Mouse (Mus musculus): Measurements from ENCODE around the gene Olfr715. TPM values are rescaled to one million over a fixed set of nuclear protein-coding genes. Genes with fewer than 3 reads are reported as not detected.
"Not testable (repeated sequence)": the region's sequence is repeated elsewhere in the genome, so short reads cannot be mapped to it uniquely, and the experiment has no call there.

Gene Olfr715
- not detected in 2 replicates for polyA plus RNA-seq (2014; fragmentation: Nextera tagmentation; extraction: Ambion mirVana)

- ATAC-seq (ENCODE audit: low read depth); H3K9me3 ChIP-seq (ENCODE audit: control insufficient read depth, low read length); H3K4me3 ChIP-seq (ENCODE audit: low read depth, low read length); H3K36me3 ChIP-seq (ENCODE audit: control insufficient read depth, insufficient read depth, low read length); H3K4me2 ChIP-seq (ENCODE audit: low read depth, low read length); H3K27ac ChIP-seq (ENCODE audit: low read depth, low read length); H3K9ac ChIP-seq (replicated peaks; ENCODE audit: low read depth, low read length); H3K4me1 ChIP-seq (ENCODE audit: control insufficient read depth, insufficient read depth, low read length); H3K27me3 ChIP-seq (ENCODE audit: control insufficient read depth, insufficient read depth, low read length): not testable (repeated sequence)
- WGBS: 76% methylated on average over 1 of the region's 3 CpGs
These were observed at the start of gene Olfr715 for GRCm38 (mm10) chr7:107130983-107131382. Gene Olfr715, minus strand, starts transcription at chr7:107131083.

- no peaks in the 10 kb centered on the region for H3K9me3 ChIP-seq (ENCODE audit: control insufficient read depth, low read length)
- no peak overlapping the region for H3K4me3 ChIP-seq (ENCODE audit: low read depth, low read length)
- no peaks in the 10 kb centered on the region for H3K27me3 ChIP-seq (ENCODE audit: control insufficient read depth, insufficient read depth, low read length)
- no peaks in the 10 kb centered on the region for H3K36me3 ChIP-seq (ENCODE audit: control insufficient read depth, insufficient read depth, low read length)
- no peaks in the 10 kb centered on the region for H3K4me1 ChIP-seq (ENCODE audit: control insufficient read depth, insufficient read depth, low read length)
- WGBS: 44% methylated on average over 2 of the region's 2 CpGs
- H3K27ac ChIP-seq (ENCODE audit: low read depth, low read length): no peak overlapping the region
- H3K9ac ChIP-seq (replicated peaks; ENCODE audit: low read depth, low read length): no peak overlapping the region
- H3K4me2 ChIP-seq (ENCODE audit: low read depth, low read length): no peak overlapping the region
- ATAC-seq (ENCODE audit: low read depth): no peak
These were observed 49.5 kb upstream of the Olfr715 start for GRCm38 (mm10) chr7:107180406-107180805.

DNA sequence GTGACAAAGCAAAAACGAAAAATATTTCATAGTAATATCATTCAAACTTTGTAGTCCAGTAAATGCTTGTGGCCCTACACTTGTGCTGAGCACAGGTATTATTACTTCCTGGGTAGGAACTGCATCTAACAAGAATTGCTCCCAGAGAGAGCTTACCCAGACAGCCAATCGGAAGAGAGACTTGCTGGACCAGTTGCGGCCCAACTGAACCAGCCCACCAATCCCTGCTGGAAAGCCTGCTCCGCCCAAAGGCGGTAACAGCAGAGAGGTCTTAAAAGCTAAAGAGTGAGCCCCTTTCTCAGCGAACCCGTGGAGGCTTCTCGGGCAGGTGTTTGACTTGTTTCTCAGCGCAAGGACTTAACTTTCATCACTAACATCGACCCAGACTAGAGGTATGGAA is 35.8 kb upstream of the Olfr715 start, which contains the start of gene Nlrp14:
Gene Nlrp14, plus strand, starts transcription at position 301 of the 400 bp plus-strand sequence.
- Histone ChIP-seq H3K4me1 (ENCODE audit: control insufficient read depth, insufficient read depth, low read length) (no peaks in the 10 kb centered on the region), H3K27ac (ENCODE audit: low read depth, low read length) (no peak within 1 kb of the TSS), H3K9me3 (ENCODE audit: control insufficient read depth, low read length) (no peaks in the 10 kb centered on the region), H3K27me3 (ENCODE audit: control insufficient read depth, insufficient read depth, low read length) (no peaks in the 10 kb centered on the region), H3K36me3 (ENCODE audit: control insufficient read depth, insufficient read depth, low read length) (no peaks in the 10 kb centered on the region), H3K4me2 (ENCODE audit: low read depth, low read length) (no peak within 1 kb of the TSS), H3K9ac (replicated peaks; ENCODE audit: low read depth, low read length) (no peak within 1 kb of the TSS), H3K4me3 (ENCODE audit: low read depth, low read length) (no peak within 1 kb of the TSS)
- WGBS: 88% methylated on average over 10 of the region's 10 CpGs
- ATAC-seq (ENCODE audit: low read depth): no peak

DNA sequence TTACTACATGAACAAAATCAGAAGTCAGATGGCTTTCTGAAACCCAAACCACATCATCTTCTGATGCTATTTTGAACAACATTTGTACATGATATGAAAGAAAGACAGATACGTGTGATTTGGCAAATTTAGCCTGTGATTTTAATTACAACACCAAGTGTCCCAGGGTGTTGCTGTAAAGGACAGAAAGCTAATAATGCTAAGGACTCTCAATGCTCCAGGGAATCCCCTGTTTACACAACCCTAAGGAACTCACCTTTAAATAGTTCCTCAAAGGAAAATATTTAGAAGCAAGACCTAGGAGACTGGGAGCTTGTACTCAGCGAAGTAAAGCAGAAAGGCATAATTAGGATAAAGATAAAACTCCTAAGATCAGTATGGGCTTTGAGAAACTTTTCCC is 7.1 kb upstream of the Olfr715 start, which contains the start of gene Olfr716:
Gene Olfr716, plus strand, starts transcription at position 301 of the 400 bp plus-strand sequence.
- not testable (repeated sequence) for H3K9ac ChIP-seq (replicated peaks; ENCODE audit: low read depth, low read length); H3K27ac ChIP-seq (ENCODE audit: low read depth, low read length); ATAC-seq (ENCODE audit: low read depth); H3K4me3 ChIP-seq (ENCODE audit: low read depth, low read length); H3K4me1 ChIP-seq (ENCODE audit: control insufficient read depth, insufficient read depth, low read length); H3K9me3 ChIP-seq (ENCODE audit: control insufficient read depth, low read length); H3K27me3 ChIP-seq (ENCODE audit: control insufficient read depth, insufficient read depth, low read length); H3K36me3 ChIP-seq (ENCODE audit: control insufficient read depth, insufficient read depth, low read length); H3K4me2 ChIP-seq (ENCODE audit: low read depth, low read length)
- 76% methylated on average over 2 of the region's 2 CpGs for WGBS

GRCm38 (mm10) chr7:107110269-107110668 is 20.6 kb downstream of the Olfr715 start, which contains the start of gene Olfr715b:
Gene Olfr715b, minus strand, starts transcription at chr7:107110369.
- not testable (repeated sequence) for ATAC-seq (ENCODE audit: low read depth); H3K4me2 ChIP-seq (ENCODE audit: low read depth, low read length); H3K4me3 ChIP-seq (ENCODE audit: low read depth, low read length); H3K27ac ChIP-seq (ENCODE audit: low read depth, low read length); H3K4me1 ChIP-seq (ENCODE audit: control insufficient read depth, insufficient read depth, low read length); H3K36me3 ChIP-seq (ENCODE audit: control insufficient read depth, insufficient read depth, low read length); H3K9ac ChIP-seq (replicated peaks; ENCODE audit: low read depth, low read length); H3K27me3 ChIP-seq (ENCODE audit: control insufficient read depth, insufficient read depth, low read length); H3K9me3 ChIP-seq (ENCODE audit: control insufficient read depth, low read length)
- 88% methylated on average over 1 of the region's 2 CpGs for WGBS

GRCm38 (mm10) chr7:107092920-107093319 is 38.0 kb downstream of the Olfr715 start, which contains the start of gene Olfr17:
Gene Olfr17, plus strand, starts transcription at chr7:107093220.
- Histone ChIP-seq H3K36me3 (ENCODE audit: control insufficient read depth, insufficient read depth, low read length) (no peaks in the 10 kb centered on the region), H3K27ac (ENCODE audit: low read depth, low read length) (no peak within 1 kb of the TSS), H3K4me1 (ENCODE audit: control insufficient read depth, insufficient read depth, low read length) (no peaks in the 10 kb centered on the region), H3K4me2 (ENCODE audit: low read depth, low read length) (no peak within 1 kb of the TSS), H3K4me3 (ENCODE audit: low read depth, low read length) (no peak within 1 kb of the TSS), H3K9ac (replicated peaks; ENCODE audit: low read depth, low read length) (no peak within 1 kb of the TSS), H3K27me3 (ENCODE audit: control insufficient read depth, insufficient read depth, low read length) (no peaks in the 10 kb centered on the region), H3K9me3 (ENCODE audit: control insufficient read depth, low read length) (no peaks in the 10 kb centered on the region)
- WGBS: 76% methylated on average over 1 of the region's 1 CpGs
- ATAC-seq (ENCODE audit: low read depth): no peak

Other genes with a start within 250 kb of the Olfr715 start
- gene Olfr706, start 242.9 kb downstream of the Olfr715 start, polyA plus RNA-seq (2014; fragmentation: Nextera tagmentation; extraction: Ambion mirVana): not detected in 2 replicates
- gene Olfr707, start 229.8 kb downstream of the Olfr715 start, polyA plus RNA-seq (2014; fragmentation: Nextera tagmentation; extraction: Ambion mirVana): not detected in 2 replicates
- not detected in 2 replicates for gene Olfr1532-ps1, start 223.1 kb downstream of the Olfr715 start, polyA plus RNA-seq (2014; fragmentation: Nextera tagmentation; extraction: Ambion mirVana)
- gene Olfr709-ps1, start 198.9 kb downstream of the Olfr715 start, polyA plus RNA-seq (2014; fragmentation: Nextera tagmentation; extraction: Ambion mirVana): not detected in 2 replicates
- not detected in 2 replicates for gene Olfr710, start 182.8 kb downstream of the Olfr715 start, polyA plus RNA-seq (2014; fragmentation: Nextera tagmentation; extraction: Ambion mirVana)
- not detected in 2 replicates for gene Olfr6, start 167.1 kb downstream of the Olfr715 start, polyA plus RNA-seq (2014; fragmentation: Nextera tagmentation; extraction: Ambion mirVana)
- not detected in 2 replicates for gene Olfr711, start 155.6 kb downstream of the Olfr715 start, polyA plus RNA-seq (2014; fragmentation: Nextera tagmentation; extraction: Ambion mirVana)
- not detected in 2 replicates for gene Olfr2, start 125.0 kb downstream of the Olfr715 start, polyA plus RNA-seq (2014; fragmentation: Nextera tagmentation; extraction: Ambion mirVana)
- not detected in 2 replicates for gene Olfr713, start 99.9 kb downstream of the Olfr715 start, polyA plus RNA-seq (2014; fragmentation: Nextera tagmentation; extraction: Ambion mirVana)
- not detected in 2 replicates for gene Olfr714, start 60.1 kb downstream of the Olfr715 start, polyA plus RNA-seq (2014; fragmentation: Nextera tagmentation; extraction: Ambion mirVana)
- not detected in 2 replicates for gene Olfr17, start 37.9 kb downstream of the Olfr715 start, polyA plus RNA-seq (2014; fragmentation: Nextera tagmentation; extraction: Ambion mirVana)
- gene Olfr715b, start 20.7 kb downstream of the Olfr715 start, polyA plus RNA-seq (2014; fragmentation: Nextera tagmentation; extraction: Ambion mirVana): not detected in 2 replicates
- not detected in 2 replicates for gene Olfr716, start 7.2 kb upstream of the Olfr715 start, polyA plus RNA-seq (2014; fragmentation: Nextera tagmentation; extraction: Ambion mirVana)
- gene Nlrp14, start 35.9 kb upstream of the Olfr715 start, polyA plus RNA-seq (2014; fragmentation: Nextera tagmentation; extraction: Ambion mirVana): not detected in 2 replicates
- not detected in 2 replicates for gene Rbmxl2, start 78.4 kb upstream of the Olfr715 start, polyA plus RNA-seq (2014; fragmentation: Nextera tagmentation; extraction: Ambion mirVana)
- gene Syt9, start 239.6 kb upstream of the Olfr715 start, polyA plus RNA-seq (2014; fragmentation: Nextera tagmentation; extraction: Ambion mirVana): 12.7 and 13.6 TPM in 2 replicates